Mouse (Mus musculus) cerebellum, adult 2 months (tissue): ENCODE measurements at regions not wholly inside any gene's neighbourhood (a gene's known extent, or its start where the extent isn't known, plus 50 kb on each side); places are given as distances from the start of the nearest gene placed in this dataset.

Experiments
- DNase-seq, 2 experiments: peaks; one replicate each; pipeline ENCODE4 v3.0.0; 2021
- H3K27ac ChIP-seq: fragments of 200-500 bp; 2 replicates; pipeline ENCODE4 v1.5.1; 2012; ENCODE audit warnings: low read length, control low read depth, inconsistent platforms; ENCODE audit not compliant: insufficient read depth
- H3K27me3 ChIP-seq: fragments of 200-500 bp; 2 replicates; pipeline ENCODE4 v1.6.1; 2012; ENCODE audit warnings: inconsistent platforms, mild to moderate bottlenecking, low read length, moderate library complexity; ENCODE audit not compliant: control insufficient read depth, insufficient read depth
- H3K4me1 ChIP-seq: fragments of 200-500 bp; 2 replicates; pipeline ENCODE4 v1.6.1; 2011; ENCODE audit warnings: low read length; ENCODE audit not compliant: control insufficient read depth, insufficient read depth
- H3K4me3 ChIP-seq: fragments of 200-500 bp; replicated peaks from 2 replicates; pipeline ENCODE3; 2011; ENCODE audit warnings: mild to moderate bottlenecking, low read depth, low read length, control low read depth; ENCODE audit not compliant: insufficient read depth
- CTCF ChIP-seq: fragments of 200-500 bp; IDR thresholded peaks from 2 replicates; pipeline ENCODE4 v1.5.1; 2011; ENCODE audit warnings: low read depth, mild to moderate bottlenecking, control low read depth, low read length, moderate library complexity, borderline replicate concordance; ENCODE audit not compliant: insufficient read depth
- POLR2A ChIP-seq: fragments of 200-500 bp; IDR thresholded peaks from 2 replicates; pipeline ENCODE4 v1.6.1; 2011; ENCODE audit warnings: low read length, control low read depth, borderline replicate concordance; ENCODE audit not compliant: insufficient read depth
- whole genome bisulfite sequencing: fragments of 180-500 bp; shearing (Covaris S2); methylation state at CpG from one replicate; pipeline ENCODE4 v1.1.7; 2018; 5-methylcytosine and 5-hydroxymethylcytosine counted together

DNA sequence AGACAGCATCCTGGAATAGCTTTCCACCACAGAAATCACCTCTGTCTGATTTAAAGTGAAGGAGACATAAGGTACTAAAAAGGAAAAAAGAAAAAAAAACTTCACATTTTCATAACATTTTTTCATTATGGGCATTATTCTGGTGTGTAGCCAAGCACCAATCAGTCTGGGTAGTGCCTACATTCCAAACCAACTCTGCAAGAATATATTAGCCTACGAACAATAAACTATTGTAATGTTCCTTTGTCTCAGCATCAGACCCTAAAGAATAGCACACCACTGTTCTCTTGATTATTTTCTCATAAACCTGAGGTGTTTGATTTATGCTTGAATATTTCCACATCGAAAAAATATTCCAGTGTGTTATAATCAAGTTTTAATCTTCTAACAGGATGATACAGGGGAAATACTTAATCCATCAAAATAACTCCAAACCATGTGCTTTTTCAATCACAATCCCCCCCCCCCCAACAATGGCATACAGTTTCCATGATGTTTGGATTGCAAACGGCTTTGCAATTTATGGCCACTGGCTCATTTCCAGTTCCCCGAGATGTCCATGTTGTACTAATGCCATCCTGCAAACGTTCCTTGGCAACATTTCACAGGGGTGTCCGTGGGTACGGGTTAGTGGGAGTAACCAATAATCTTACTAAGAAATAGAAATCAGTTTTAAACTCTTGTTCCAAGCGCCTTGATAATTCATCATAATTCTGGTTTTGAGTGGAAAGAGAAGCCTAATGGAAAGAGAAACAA, 275.1 kb upstream of the Tbx18 start:
- TF ChIP-seq POLR2A (no peak), CTCF (no peak)
- H3K27me3 ChIP-seq: no peaks in the 10 kb centered on the region
- H3K4me1 ChIP-seq: no peaks in the 10 kb centered on the region
- no peak overlapping the region for H3K4me3 ChIP-seq
- DNase-seq: peak in 1 of 2 experiments; percentile 10
- 23% methylated on average over 8 of the region's 8 CpGs for WGBS
- H3K27ac ChIP-seq: no peak overlapping the region

DNA sequence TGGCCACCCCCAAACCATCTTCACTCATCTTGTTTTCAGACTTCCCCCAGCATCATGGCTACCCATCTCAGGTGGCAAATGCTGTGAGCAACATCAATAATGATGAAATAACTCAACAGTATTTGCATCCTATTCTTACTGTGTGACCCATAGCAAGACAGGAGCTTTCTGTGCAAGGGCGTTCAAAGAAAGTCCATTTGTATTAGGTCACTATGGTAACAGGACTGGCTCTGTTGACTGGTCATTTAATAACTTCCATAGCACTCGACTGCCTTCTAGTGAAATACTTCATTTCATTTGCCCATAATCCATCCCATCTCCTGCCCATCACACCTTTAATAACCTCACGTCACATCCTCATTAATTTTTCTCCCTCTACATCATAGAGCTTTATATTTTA, 292.7 kb upstream of the Tbx18 start:
- H3K4me1 ChIP-seq: no peaks in the 10 kb centered on the region
- 63% methylated on average over 3 of the region's 3 CpGs for WGBS
- no peak overlapping the region for H3K4me3 ChIP-seq

DNA sequence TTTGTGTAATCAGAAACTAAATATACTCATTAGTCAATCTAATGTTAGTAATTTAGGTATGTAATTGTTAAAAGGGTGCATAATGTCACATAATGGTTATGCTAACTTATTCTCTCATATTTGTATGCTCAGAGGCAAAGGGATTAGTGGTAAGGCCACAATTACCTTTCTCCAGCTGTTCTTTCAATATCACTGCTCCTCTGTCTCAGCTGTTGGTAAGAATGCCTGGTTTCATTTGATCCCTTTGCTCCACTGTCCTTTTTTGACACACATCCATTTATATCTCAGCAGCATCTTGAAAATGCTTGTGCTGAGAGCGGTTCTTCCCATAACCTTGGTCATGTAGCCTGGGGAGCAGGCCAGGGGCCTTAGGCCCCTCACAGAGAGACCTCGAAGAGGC, 294.9 kb upstream of the Tbx18 start:
- 61% methylated on average over 2 of the region's 2 CpGs for WGBS
- no peaks in the 10 kb centered on the region for H3K27me3 ChIP-seq

More for the DNA sequence above, 292.7 kb upstream of the Tbx18 start:
- TF ChIP-seq CTCF: no peak
- no peak for TF ChIP-seq POLR2A
- no peak overlapping the region for H3K27ac ChIP-seq
- DNase-seq: no peak
- no peaks in the 10 kb centered on the region for H3K27me3 ChIP-seq

DNA sequence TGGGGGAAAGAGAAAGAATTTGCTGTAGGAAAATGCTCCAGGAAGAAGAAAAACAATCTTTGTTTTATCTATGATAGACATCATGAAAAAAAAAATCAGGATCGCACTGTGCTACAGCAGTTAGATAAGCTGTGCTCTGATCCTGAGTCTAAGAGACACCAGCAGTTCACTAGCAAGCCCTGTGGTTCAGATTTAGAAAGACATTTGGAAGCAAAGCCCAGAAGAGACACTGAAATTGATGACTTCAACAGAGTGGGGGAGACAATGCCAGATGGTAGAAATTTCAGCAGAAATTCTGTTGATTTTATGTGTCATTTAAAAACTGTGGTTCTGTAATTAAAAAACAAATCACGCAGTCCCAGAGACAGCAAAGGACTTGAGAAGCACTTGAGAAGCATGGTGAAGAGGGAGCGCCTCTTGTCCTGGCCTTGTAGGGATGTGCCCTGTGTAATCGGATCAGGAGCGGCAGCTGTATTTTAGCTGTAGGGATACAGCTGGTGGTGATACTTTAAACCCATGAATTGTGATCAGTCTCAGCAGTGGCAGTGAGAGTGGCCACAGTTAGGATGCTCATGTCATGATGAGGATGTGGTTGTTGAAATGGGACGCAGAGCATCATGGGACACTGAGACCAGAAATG, 296.4 kb upstream of the Nt5e start:
- H3K4me1 ChIP-seq: no peaks in the 10 kb centered on the region
- H3K4me3 ChIP-seq: no peak overlapping the region
- no peaks in the 10 kb centered on the region for H3K27me3 ChIP-seq
- H3K27ac ChIP-seq: no peak overlapping the region
- WGBS: 93% methylated on average over 6 of the region's 6 CpGs
- TF ChIP-seq POLR2A: no peak
- TF ChIP-seq CTCF: no peak
- no peak for DNase-seq

More for the DNA sequence above, 294.9 kb upstream of the Tbx18 start:
- no peak overlapping the region for H3K27ac ChIP-seq
- TF ChIP-seq POLR2A (no peak), CTCF (no peak)
- H3K4me3 ChIP-seq: no peak overlapping the region
- DNase-seq: no peak
- no peaks in the 10 kb centered on the region for H3K4me1 ChIP-seq

DNA sequence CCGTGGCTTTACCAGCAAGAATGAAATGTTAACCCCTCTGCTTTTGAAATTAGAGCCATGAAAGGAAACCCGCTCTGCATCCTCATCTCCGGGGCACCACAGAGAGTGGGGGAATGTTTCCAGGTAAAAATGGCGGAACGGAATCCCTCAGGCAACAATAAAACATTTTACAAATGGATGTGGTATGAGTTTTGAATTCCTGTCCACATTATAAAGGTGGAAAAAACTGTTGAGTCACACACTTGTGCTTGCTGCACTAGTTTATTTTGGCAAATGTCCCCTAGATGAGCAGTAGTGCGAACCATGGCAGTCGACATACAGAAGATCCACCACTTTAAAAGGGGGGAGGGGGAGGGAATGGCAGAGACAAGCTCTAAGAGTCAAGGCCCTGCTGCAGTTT, 289.4 kb upstream of the Nt5e start:
- 87% methylated on average over 7 of the region's 7 CpGs for WGBS
- H3K4me1 ChIP-seq: no peaks in the 10 kb centered on the region
- H3K4me3 ChIP-seq: no peak overlapping the region
- DNase-seq: no peak
- TF ChIP-seq POLR2A: no peak
- TF ChIP-seq CTCF: no peak
- no peak overlapping the region for H3K27ac ChIP-seq
- no peaks in the 10 kb centered on the region for H3K27me3 ChIP-seq

DNA sequence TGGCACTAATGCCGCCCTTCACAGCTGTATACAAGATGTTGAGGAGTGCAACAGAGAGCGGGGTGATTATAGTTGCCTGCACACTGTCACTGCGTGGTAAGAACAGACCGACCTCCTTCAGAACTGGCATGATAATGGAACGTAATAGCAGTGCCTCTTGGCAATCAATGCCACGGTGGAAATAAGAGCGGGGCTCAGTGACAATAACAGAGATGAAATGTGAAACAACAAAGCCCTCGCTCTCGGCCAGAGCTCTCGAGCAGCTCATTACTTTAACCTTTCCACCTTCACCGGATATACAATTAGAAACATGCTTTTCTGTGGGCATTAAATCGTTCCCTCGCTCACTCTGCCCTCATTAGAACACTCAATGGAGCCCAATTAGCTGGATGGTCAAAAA, 277.7 kb upstream of the Nt5e start:
- WGBS: 73% methylated on average over 13 of the region's 13 CpGs
- TF ChIP-seq CTCF (no peak), POLR2A (no peak)
- no peaks in the 10 kb centered on the region for H3K4me1 ChIP-seq
- no peaks in the 10 kb centered on the region for H3K27me3 ChIP-seq
- no peak for DNase-seq
- H3K4me3 ChIP-seq: no peak overlapping the region
- H3K27ac ChIP-seq: no peak overlapping the region

DNA sequence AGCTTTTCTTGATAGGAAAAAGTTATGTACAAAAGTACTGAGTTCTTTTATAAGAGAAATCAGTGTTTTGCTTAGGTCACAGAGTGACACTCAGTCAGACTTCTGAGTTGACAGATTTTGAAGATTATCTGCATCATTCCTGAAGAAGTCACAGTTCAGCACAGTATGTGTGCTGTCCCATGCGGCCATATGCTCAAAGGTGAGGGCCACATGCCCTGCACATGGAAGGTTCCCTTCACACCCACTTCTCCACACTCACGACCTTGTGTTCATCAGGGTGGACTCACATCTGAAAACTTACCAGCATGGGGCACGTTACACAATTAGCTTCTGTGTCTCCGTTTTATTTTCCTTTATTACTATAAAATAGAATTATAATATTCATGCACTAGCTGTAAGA, 277.2 kb upstream of the Nt5e start:
- TF ChIP-seq CTCF (no peak), POLR2A (no peak)
- Histone ChIP-seq H3K4me3 (no peak overlapping the region), H3K27me3 (no peaks in the 10 kb centered on the region), H3K27ac (no peak overlapping the region), H3K4me1 (no peaks in the 10 kb centered on the region)
- no peak for DNase-seq
- 81% methylated on average over 4 of the region's 4 CpGs for WGBS

DNA sequence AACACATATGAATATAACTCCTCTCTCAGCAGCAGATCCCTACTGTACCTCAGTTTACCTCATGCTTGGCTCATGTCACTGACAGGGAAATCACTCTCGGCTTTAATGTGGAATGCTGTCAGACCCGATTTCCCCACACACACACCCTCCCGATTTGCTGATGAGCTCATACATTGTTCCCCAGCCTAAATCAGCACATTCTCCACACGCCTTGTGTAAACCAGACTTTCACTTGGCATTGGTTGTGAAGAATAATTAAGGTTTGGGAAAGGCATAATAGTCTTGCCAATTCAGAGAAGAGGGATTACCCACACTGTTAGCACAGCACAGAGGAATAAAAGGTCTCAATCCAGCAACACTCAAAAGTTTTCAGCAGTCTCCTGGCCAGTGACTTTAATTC, 268.4 kb upstream of the Nt5e start:
- 38% methylated on average over 4 of the region's 4 CpGs for WGBS
- Histone ChIP-seq H3K27me3 (no peaks in the 10 kb centered on the region), H3K27ac (no peak overlapping the region), H3K4me1 (no peaks in the 10 kb centered on the region), H3K4me3 (no peak overlapping the region)
- DNase-seq: no peak
- TF ChIP-seq POLR2A: no peak
- no peak for TF ChIP-seq CTCF
